Mouse (Mus musculus) bone marrow, adult 2 months (tissue): ENCODE data around the gene Adgrg3. TPM values are rescaled to one million over a fixed set of nuclear protein-coding genes. Genes with fewer than 3 reads are reported as not detected.
"Not testable (repeated sequence)": the region's sequence is repeated elsewhere in the genome, so short reads cannot be mapped to it uniquely, and the experiment has no call there.

ENCODE experiments used
- H3K27ac ChIP-seq: fragments of 200-500 bp; 2 replicates; pipeline ENCODE4 v1.5.1; 2012; ENCODE audit warnings: low read depth, mild to moderate bottlenecking, control low read depth, inconsistent platforms, low read length; ENCODE audit not compliant: control insufficient read depth, poor library complexity, insufficient read depth
- H3K4me1 ChIP-seq: fragments of 200-500 bp; 2 replicates; pipeline ENCODE4 v1.6.1; 2011; ENCODE audit warnings: low read length; ENCODE audit not compliant: control insufficient read depth, insufficient read depth
- H3K4me3 ChIP-seq: fragments of 200-500 bp; replicated peaks from 2 replicates; pipeline ENCODE3; 2011; ENCODE audit warnings: mild to moderate bottlenecking, low read depth, low read length, control low read depth; ENCODE audit not compliant: control insufficient read depth
- CTCF ChIP-seq: fragments of 200-500 bp; IDR thresholded peaks from 2 replicates; pipeline ENCODE4 v1.5.1; 2011; ENCODE audit warnings: low read length, control low read depth; ENCODE audit not compliant: control insufficient read depth, insufficient read depth
- POLR2A ChIP-seq: fragments of 200-500 bp; IDR thresholded peaks from 2 replicates; pipeline ENCODE4 v1.6.1; 2011; ENCODE audit warnings: low read depth, mild to moderate bottlenecking, control low read depth, low read length, borderline replicate concordance; ENCODE audit not compliant: control insufficient read depth
- WGBS: fragments of 180-500 bp; shearing (Covaris S2); methylation state at CpG from one replicate; pipeline ENCODE4 v1.1.7; 2018; 5-methylcytosine and 5-hydroxymethylcytosine counted together
- polyA plus RNA-seq: library from polyadenylated mRNA; stranded (reverse); fragments of >200 nt; gene quantifications from 2 replicates; pipeline ENCODE4 v1.2.4, GENCODE M21; 2011; ENCODE audit warnings: low replicate concordance; ENCODE audit not compliant: missing spikeins, insufficient read depth, insufficient read length

The Adgrg3 gene
- polyA plus RNA-seq, 1 experiment, result 63.0 TPM

DNA sequence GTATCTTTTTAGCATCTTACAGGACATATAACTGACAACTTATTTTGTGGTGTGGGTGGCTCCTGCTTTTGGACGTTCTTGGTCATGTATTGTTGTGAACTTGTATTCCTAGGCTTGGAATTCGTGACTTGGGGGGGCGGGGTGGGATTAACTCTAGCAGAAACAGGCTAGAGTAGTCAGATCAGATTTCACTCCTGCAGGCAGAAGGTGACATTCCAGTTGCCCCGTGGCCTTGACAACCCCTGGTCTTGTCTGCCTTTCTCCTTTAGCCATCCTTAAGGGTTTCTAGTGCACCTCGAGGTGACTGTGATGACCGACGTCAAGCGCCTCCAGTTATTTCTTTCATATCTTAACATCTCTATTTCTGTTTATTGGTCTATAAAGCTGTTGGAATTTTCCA lies 5.7 kb downstream of the Adgrg3 start:
- Histone ChIP-seq H3K4me1 (peaks cover 2% of the 10 kb centered on the region; the same call in 1 of the 2 replicates), H3K27ac (no peak overlapping the region), H3K4me3 (no peak overlapping the region)
- no peak for TF ChIP-seq CTCF
- no peak for TF ChIP-seq POLR2A
- 49% methylated on average over 8 of the region's 8 CpGs for WGBS

DNA sequence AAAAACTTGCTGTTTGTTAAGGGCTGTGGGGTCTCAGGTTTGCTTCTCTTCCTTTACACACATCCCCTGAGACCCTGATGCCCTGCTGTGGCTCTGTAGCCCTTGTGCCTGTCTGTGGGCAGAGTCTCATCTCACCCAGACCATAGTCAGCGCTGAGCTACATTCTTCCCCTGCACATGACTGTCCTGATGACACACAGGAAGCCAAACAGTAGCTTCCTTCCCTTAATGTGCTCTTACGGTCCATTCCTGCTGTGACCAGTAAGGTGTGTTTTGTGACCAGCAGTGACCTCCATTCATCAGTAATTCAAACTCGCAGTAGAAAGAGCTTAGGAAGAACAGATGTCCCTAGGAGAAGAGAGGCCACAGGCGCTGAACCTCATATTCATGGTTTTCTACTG lies 6.9 kb downstream of the Adgrg3 start:
- no peak overlapping the region for H3K27ac ChIP-seq
- 45% methylated on average over 4 of the region's 4 CpGs for WGBS
- no peak overlapping the region for H3K4me3 ChIP-seq
- TF ChIP-seq POLR2A (no peak), CTCF (no peak)
- peaks cover 2% of the 10 kb centered on the region; the same call in 1 of the 2 replicates for H3K4me1 ChIP-seq

DNA sequence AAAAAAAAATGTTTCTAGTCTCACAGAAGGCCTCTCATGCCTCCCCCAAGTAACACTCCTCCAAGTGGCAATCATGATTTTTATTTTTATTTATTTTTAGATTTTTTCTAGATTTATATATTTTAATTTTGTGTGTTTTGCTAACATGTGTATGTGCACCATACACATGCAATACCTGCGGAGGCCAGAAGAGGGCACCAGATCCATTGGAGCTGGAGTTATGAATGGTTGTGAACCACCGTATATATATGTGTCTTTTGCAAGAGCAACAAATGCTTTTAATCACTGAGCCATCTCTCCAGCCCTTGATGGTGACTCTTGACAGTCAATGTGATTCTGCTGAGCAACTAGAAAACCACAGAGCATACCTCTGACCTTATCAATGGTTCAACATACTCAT lies 7.9 kb downstream of the Adgrg3 start:
- 56% methylated on average over 2 of the region's 2 CpGs for WGBS
- Histone ChIP-seq H3K27ac (no peak overlapping the region), H3K4me1 (peaks cover 2% of the 10 kb centered on the region; the same call in 1 of the 2 replicates), H3K4me3 (no peak overlapping the region)
- TF ChIP-seq CTCF, result peak; percentile 47
- no peak for TF ChIP-seq POLR2A

DNA sequence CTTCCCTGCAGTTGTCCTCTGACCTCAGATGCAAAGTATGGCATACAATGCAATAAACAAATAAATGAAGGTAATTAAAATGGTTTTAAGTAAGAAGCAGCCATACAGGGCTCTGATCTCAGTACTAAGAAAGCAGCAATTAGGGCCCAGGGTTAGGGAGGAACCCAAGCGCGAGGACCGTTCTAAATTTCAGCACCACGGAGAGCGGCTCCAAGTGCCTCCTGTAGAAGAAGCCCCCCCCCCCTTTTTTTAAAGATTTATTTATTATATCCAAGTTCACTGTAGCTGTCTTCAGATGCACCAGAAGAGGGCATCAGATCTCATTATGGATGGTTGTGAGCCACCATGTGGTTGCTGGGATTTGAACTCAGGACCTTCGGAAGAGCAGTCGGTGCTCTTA lies 10.9 kb downstream of the Adgrg3 start:
- not testable (repeated sequence) for H3K4me1 ChIP-seq, H3K27ac ChIP-seq, H3K4me3 ChIP-seq
- 88% methylated on average over 7 of the region's 7 CpGs for WGBS

DNA sequence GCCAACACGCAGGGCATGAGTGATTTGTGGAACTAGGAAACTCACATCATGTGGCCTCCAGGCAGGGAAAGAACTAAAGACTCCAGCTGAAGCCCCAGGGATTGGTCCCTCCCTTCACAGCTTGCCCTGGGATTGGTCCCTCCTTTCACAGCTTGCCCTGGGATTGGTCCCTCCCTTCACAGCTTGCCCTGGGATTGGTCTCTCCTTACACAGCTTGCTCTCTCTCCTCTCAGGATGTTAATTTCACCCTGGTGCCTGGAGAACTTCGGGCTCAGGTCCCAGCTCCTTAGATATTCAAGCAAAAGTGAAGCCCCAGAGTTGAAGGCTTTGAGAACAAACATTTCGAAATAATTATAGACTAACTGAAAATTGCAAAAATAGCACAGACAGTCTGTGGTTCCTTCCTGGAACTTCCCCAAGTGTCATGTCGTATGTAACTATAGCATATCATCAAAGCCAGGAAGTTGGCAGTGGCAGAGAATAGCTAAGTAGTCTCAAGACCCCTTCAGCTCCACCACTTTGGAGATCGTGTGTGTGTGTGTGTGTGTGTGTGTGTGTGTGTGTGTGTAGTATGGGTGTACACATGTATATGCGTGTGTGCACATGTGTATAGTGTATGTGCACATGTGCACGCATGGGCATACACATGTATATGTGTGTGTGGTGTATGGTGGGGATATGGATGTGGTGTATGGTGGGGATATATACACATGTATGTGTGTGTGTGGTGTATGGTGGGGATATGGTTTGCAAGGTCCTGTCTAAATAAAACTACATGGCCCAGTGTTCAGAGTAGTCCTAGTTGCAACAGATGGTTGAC lies 19.8 kb downstream of the Adgrg3 start:
- Histone ChIP-seq H3K4me1 (peaks cover 8% of the 10 kb centered on the region; the same call in 1 of the 2 replicates), H3K4me3 (no peak overlapping the region), H3K27ac (peak overlapping the region; percentile 86)
- 16% methylated on average over 7 of the region's 7 CpGs for WGBS
- TF ChIP-seq POLR2A, result no peak
- no peak for TF ChIP-seq CTCF

DNA sequence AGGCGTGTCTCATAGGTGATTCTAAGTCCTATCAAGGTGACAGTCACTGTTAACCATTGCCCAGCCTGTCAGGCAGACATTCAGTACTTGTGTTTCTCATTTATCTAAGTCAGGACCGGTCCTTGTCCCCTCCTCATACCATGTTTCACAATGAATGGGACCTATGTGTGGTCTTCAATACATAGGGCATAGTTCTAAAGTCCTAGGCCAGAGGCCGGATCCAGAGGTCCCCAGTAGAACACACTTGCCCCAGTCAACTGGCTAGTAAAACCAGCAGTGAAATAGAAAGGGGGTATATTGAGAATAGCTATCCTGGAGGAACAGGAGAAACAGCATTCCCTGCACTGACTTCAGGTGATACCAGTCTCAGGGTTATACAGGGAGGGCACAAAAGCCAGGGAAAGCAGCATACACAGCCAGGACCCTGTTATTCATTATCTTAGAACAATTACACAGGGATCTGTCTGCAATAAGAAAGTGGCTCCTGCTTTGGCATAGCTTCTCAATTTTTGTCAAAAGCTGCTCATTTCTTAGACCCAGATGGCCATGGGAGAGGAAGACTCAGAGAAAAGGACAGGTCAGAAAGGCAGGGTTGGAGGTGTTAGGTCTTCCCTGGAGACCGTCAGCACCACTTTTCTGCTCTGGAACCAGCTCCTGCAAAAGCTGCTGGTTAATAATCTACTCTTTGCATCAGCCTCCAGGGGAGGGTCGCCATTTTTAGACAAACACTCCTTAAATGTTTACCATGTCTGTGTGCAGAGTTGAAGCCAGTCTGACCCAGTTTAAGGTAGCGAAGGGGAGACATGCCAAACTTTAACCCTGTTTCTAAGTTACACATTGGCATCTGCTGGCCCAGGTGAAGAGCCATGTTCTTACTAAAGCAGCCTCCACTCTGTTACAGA lies 24.6 kb downstream of the Adgrg3 start:
- peaks cover 7% of the 10 kb centered on the region for H3K4me1 ChIP-seq
- no peak overlapping the region for H3K4me3 ChIP-seq
- whole genome bisulfite sequencing, result 76% methylated on average over 6 of the region's 6 CpGs
- no peak for TF ChIP-seq CTCF
- TF ChIP-seq POLR2A, result no peak
- H3K27ac ChIP-seq, result no peak overlapping the region

DNA sequence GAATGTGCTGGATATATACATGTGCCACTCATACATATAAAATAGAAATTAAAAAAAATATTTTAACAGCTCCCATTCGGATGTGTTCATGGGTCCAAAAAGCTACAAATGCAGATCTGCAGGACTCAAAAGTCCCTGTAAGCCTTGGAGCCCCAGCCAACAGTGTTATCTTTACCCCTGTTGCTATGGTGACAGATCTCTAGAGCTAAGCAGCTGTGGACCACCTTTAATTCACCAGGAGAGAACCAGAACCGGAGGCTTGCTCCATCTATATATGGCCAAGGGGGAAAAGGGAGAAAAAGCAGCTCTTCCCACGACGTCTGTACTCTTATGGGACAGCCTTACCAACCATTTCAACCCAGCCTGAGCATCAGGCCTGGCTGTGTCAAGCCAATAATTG lies 27.3 kb downstream of the Adgrg3 start:
- TF ChIP-seq POLR2A (no peak), CTCF (no peak)

DNA sequence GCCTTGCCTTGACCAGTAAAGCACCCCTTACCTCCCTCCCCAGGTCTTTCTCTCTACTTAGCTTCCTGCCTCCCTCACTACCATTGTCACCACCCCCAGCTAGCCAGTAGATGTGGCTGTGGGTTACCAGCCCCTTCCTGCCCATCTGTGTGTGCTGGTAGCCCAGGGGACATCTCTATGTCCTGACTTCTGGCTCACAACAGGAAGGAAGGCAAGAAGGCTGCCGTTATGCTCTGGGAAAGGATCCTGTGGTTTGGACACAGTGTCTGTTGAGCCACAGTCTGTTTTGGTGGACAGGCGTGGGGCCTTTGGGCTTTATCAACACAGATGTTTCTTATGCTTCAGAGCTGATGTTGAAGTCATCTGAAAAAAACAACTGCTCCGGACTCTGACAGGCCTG lies 29.5 kb downstream of the Adgrg3 start:
- Histone ChIP-seq H3K4me3 (no peak overlapping the region), H3K27ac (no peak overlapping the region), H3K4me1 (peaks cover 2% of the 10 kb centered on the region)
- 3% methylated on average over 3 of the region's 3 CpGs for WGBS
- no peak for TF ChIP-seq CTCF

More for the DNA sequence above, 27.3 kb downstream of the Adgrg3 start:
- H3K4me1 ChIP-seq, result peaks cover 2% of the 10 kb centered on the region
- no peak overlapping the region for H3K4me3 ChIP-seq
- 73% methylated on average over 4 of the region's 4 CpGs for WGBS
- H3K27ac ChIP-seq, result no peak overlapping the region
